25 mouse cellular contexts compared by ENCODE assay signal in genomic region chr3:30453046-30453445, GRCm38 (mm10).
A peak's percentile ranks its signal among the peaks of the same experiment; 100 is the strongest.
DNase-seq lines count a peak whose midpoint lies in the region; ATAC-seq and TF ChIP-seq lines count a peak whose summit lies in the region.
"Had no signal": no experiment of that assay in that cellular context is flagged by ENCODE, and none has a peak within 500 bp of the region (broad histone marks: within the 10 kb centered on the region; RNA-seq: fewer than 3 reads in every experiment).

No protein-coding gene starts in this region.

- no peak overlapping the region for H3K4me2 ChIP-seq in forebrain, embryonic 12.5 days
- H3K4me2 ChIP-seq in forebrain, embryonic 14.5 days (ENCODE audit: low read length), result no peak overlapping the region
- H3K4me2 ChIP-seq in midbrain, embryonic 11.5 days, result no peak overlapping the region
- no peak overlapping the region for H3K4me2 ChIP-seq in midbrain, embryonic 15.5 days
- H3K4me2 ChIP-seq: forebrain, embryonic 15.5 days; heart, embryonic 12.5 days; liver, embryonic 13.5 days; neural tube, embryonic 13.5 days had no signal

- whole genome bisulfite sequencing in forebrain, embryonic 12.5 days, result 81% methylated on average over 6 of the region's 6 CpGs
- WGBS in forebrain, embryonic 14.5 days, result 71% methylated on average over 6 of the region's 6 CpGs
- 86% methylated on average over 6 of the region's 6 CpGs for WGBS in midbrain, embryonic 11.5 days
- 80% methylated on average over 6 of the region's 6 CpGs for WGBS in midbrain, embryonic 15.5 days
- WGBS in limb, embryonic 10.5 days, result 70% methylated on average over 6 of the region's 6 CpGs
- WGBS in thymus, adult 2 months, result 94% methylated on average over 6 of the region's 6 CpGs

- H3K9me3 ChIP-seq in forebrain, embryonic 12.5 days, result no peaks in the 10 kb centered on the region
- no peaks in the 10 kb centered on the region for H3K9me3 ChIP-seq in forebrain, embryonic 14.5 days (replicated peaks; ENCODE audit: control insufficient read depth, low read length)
- H3K9me3 ChIP-seq in midbrain, embryonic 11.5 days (ENCODE audit: control insufficient read depth, low read length), result no peaks in the 10 kb centered on the region
- no peaks in the 10 kb centered on the region for H3K9me3 ChIP-seq in midbrain, embryonic 15.5 days
- H3K9me3 ChIP-seq in limb, embryonic 10.5 days (replicated peaks), result no peaks in the 10 kb centered on the region
- H3K9me3 ChIP-seq: forebrain, embryonic 15.5 days; heart, embryonic 12.5 days; liver, embryonic 13.5 days; neural tube, embryonic 13.5 days had no signal

- H3K4me1 ChIP-seq in forebrain, embryonic 12.5 days, result peaks cover 13% of the 10 kb centered on the region
- no peaks in the 10 kb centered on the region for H3K4me1 ChIP-seq in forebrain, embryonic 14.5 days (ENCODE audit: control insufficient read depth, insufficient read depth, low read length)
- peaks cover 3% of the 10 kb centered on the region; the same call in 1 of the 2 replicates for H3K4me1 ChIP-seq in midbrain, embryonic 11.5 days (ENCODE audit: control insufficient read depth, insufficient read depth, low read length)
- peaks cover 3% of the 10 kb centered on the region; the same call in 1 of the 2 replicates for H3K4me1 ChIP-seq in midbrain, embryonic 15.5 days
- peaks cover 25% of the 10 kb centered on the region for H3K4me1 ChIP-seq in limb, embryonic 10.5 days
- no peaks in the 10 kb centered on the region for H3K4me1 ChIP-seq in thymus, adult 2 months (replicated peaks; ENCODE audit: control insufficient read depth, insufficient read depth, low read length)
- H3K4me1 ChIP-seq: forebrain, embryonic 15.5 days; liver, embryonic 13.5 days had no signal

- no peak overlapping the region for H3K4me3 ChIP-seq in forebrain, embryonic 12.5 days (replicated peaks)
- no peak overlapping the region for H3K4me3 ChIP-seq in forebrain, embryonic 14.5 days (ENCODE audit: low read depth, low read length)
- no peak overlapping the region for H3K4me3 ChIP-seq in midbrain, embryonic 11.5 days (ENCODE audit: low read depth, low read length)
- H3K4me3 ChIP-seq in midbrain, embryonic 15.5 days, result no peak overlapping the region
- no peak overlapping the region for H3K4me3 ChIP-seq in limb, embryonic 10.5 days
- no peak overlapping the region for H3K4me3 ChIP-seq in thymus, adult 2 months (ENCODE audit: control insufficient read depth, insufficient read depth, low read length)
- H3K4me3 ChIP-seq: forebrain, embryonic 15.5 days; heart, embryonic 12.5 days; layer of hippocampus, adult 2 months; liver, embryonic 13.5 days; myocyte; neural tube, embryonic 13.5 days had no signal

- TF ChIP-seq CTCF in thymus, adult 2 months (IDR thresholded peaks at IDR 0.05; ENCODE audit: borderline replicate concordance, control insufficient read depth, extremely low read depth, insufficient read depth, low read length, poor library complexity), result no peak

- no peak for TF ChIP-seq POLR2A in thymus, adult 2 months (IDR thresholded peaks at IDR 0.05; ENCODE audit: control insufficient read depth, extremely low read depth, insufficient read depth, low read length, poor library complexity)

- no peaks in the 10 kb centered on the region for H3K36me3 ChIP-seq in forebrain, embryonic 12.5 days (replicated peaks)
- H3K36me3 ChIP-seq in forebrain, embryonic 14.5 days (ENCODE audit: control insufficient read depth, insufficient read depth, low read length), result no peaks in the 10 kb centered on the region
- no peaks in the 10 kb centered on the region for H3K36me3 ChIP-seq in midbrain, embryonic 11.5 days (ENCODE audit: control insufficient read depth, insufficient read depth, low read length)
- H3K36me3 ChIP-seq in midbrain, embryonic 15.5 days (replicated peaks), result no peaks in the 10 kb centered on the region
- peaks cover 18% of the 10 kb centered on the region for H3K36me3 ChIP-seq in limb, embryonic 10.5 days
- H3K36me3 ChIP-seq in thymus, adult 2 months (ENCODE audit: control insufficient read depth, insufficient read depth, low read length), result no peaks in the 10 kb centered on the region
- H3K36me3 ChIP-seq: forebrain, embryonic 15.5 days; heart, embryonic 12.5 days; liver, embryonic 13.5 days; neural tube, embryonic 13.5 days had no signal

- intact Hi-C loops in left cerebral cortex, postnatal 4 days (cut with DNase I), result no loop called here

- no peak for DNase-seq in forebrain, embryonic 14.5 days (ENCODE audit: low spot score)
- peak; percentile 79 for DNase-seq in midbrain, embryonic 11.5 days (ENCODE audit: low spot score, missing footprints)
- peak; percentile 39 for DNase-seq in limb, embryonic 10.5 days (ENCODE audit: low spot score)
- no peak for DNase-seq in left cerebral cortex, postnatal 4 days
- no peak for DNase-seq in thymus, adult 2 months
- DNase-seq: adrenal gland, postnatal 36 days; cerebellum, adult 9-10 months; gastrocnemius, postnatal 10 days; heart, adult 18-20 months; heart, postnatal 10 days; liver, embryonic 13.5 days; lung, adult 2 months; right cerebral cortex, postnatal 25 days; spleen, adult 18-20 months; thymus, postnatal 14 days had no signal

- no peaks in the 10 kb centered on the region for H3K27me3 ChIP-seq in forebrain, embryonic 12.5 days
- no peaks in the 10 kb centered on the region for H3K27me3 ChIP-seq in forebrain, embryonic 14.5 days (replicated peaks; ENCODE audit: control insufficient read depth, insufficient read depth, low read length)
- H3K27me3 ChIP-seq in midbrain, embryonic 11.5 days (ENCODE audit: control insufficient read depth, insufficient read depth, low read length), result no peaks in the 10 kb centered on the region
- H3K27me3 ChIP-seq in midbrain, embryonic 15.5 days (replicated peaks), result no peaks in the 10 kb centered on the region
- no peaks in the 10 kb centered on the region for H3K27me3 ChIP-seq in limb, embryonic 10.5 days (ENCODE audit: low read depth, poor library complexity, severe bottlenecking)
- H3K27me3 ChIP-seq in thymus, adult 2 months (ENCODE audit: control insufficient read depth, insufficient read depth, low read length), result no peaks in the 10 kb centered on the region
- H3K27me3 ChIP-seq: forebrain, embryonic 15.5 days; heart, embryonic 12.5 days; liver, embryonic 13.5 days; neural tube, embryonic 13.5 days; Patski had no signal

- no peak overlapping the region for H3K27ac ChIP-seq in forebrain, embryonic 12.5 days
- no peak overlapping the region for H3K27ac ChIP-seq in forebrain, embryonic 14.5 days (ENCODE audit: low read depth, low read length)
- no peak overlapping the region for H3K27ac ChIP-seq in midbrain, embryonic 11.5 days (ENCODE audit: low read depth, low read length)
- H3K27ac ChIP-seq in midbrain, embryonic 15.5 days, result no peak overlapping the region
- H3K27ac ChIP-seq in limb, embryonic 10.5 days, result peak overlapping the region; percentile 66
- H3K27ac ChIP-seq in thymus, adult 2 months (ENCODE audit: control insufficient read depth, insufficient read depth, low read length), result no peak overlapping the region
- H3K27ac ChIP-seq: forebrain, embryonic 15.5 days; layer of hippocampus, adult 2 months; liver, embryonic 13.5 days; neural tube, embryonic 13.5 days had no signal

- H3K9ac ChIP-seq in forebrain, embryonic 12.5 days, result 0 out of 2 replicates have a peak overlapping the region, but pooled peaks have one; percentile 33
- no peak overlapping the region for H3K9ac ChIP-seq in forebrain, embryonic 14.5 days (ENCODE audit: low read length)
- no peak overlapping the region for H3K9ac ChIP-seq in midbrain, embryonic 11.5 days (ENCODE audit: low read length)
- no peak overlapping the region for H3K9ac ChIP-seq in midbrain, embryonic 15.5 days
- H3K9ac ChIP-seq: forebrain, embryonic 15.5 days; heart, embryonic 12.5 days; liver, embryonic 13.5 days; neural tube, embryonic 13.5 days had no signal

- no peak for ATAC-seq in forebrain, embryonic 12.5 days (ENCODE audit: low FRiP score)
- ATAC-seq in forebrain, embryonic 14.5 days, result no peak
- ATAC-seq in midbrain, embryonic 11.5 days (ENCODE audit: low FRiP score), result no peak
- ATAC-seq in midbrain, embryonic 15.5 days (replicated peaks), result no peak
- ATAC-seq: CD4-positive, CD25-positive, alpha-beta regulatory T cell, adult 4 months; forebrain, embryonic 15.5 days; midbrain, embryonic 16.5 days; Patski had no signal

Comparison
In these comparisons a context has a peak if more than half of its experiments do, and no peak if none do; other contexts are left out.
1. DNase-seq: peak in midbrain, embryonic 11.5 days (single experiment) and limb, embryonic 10.5 days (single experiment); none in forebrain, embryonic 14.5 days (single experiment), left cerebral cortex, postnatal 4 days (single experiment) and thymus, adult 2 months (single experiment).